Mouse (Mus musculus) lung, embryonic 14.5 days (tissue): ENCODE measurements at regions not wholly inside any gene's neighbourhood (a gene's known extent, or its start where the extent isn't known, plus 50 kb on each side); places are given as distances from the start of the nearest gene placed in this dataset.

Source experiments
- ATAC-seq: fragments of 200-750 bp; cut with Nextera tagmentation; 2 replicates; pipeline ENCODE4 v1.8.0; 2017; ENCODE audit warnings: mild to moderate bottlenecking, moderate TSS enrichment, moderate library complexity; ENCODE audit not compliant: insufficient read depth
- DNase-seq: peaks from one replicate; pipeline ENCODE4 v3.0.0-alpha.2; 2015
- H3K27ac ChIP-seq: fragments of 300-500 bp; sonication (generic); 2 replicates; pipeline ENCODE4 v1.5.1; 2014; ENCODE audit warnings: low read depth, mild to moderate bottlenecking, moderate library complexity
- H3K27me3 ChIP-seq: fragments of 300-500 bp; sonication (generic); 2 replicates; pipeline ENCODE4 v1.6.1; 2014; ENCODE audit warnings: low read length, control low read depth; ENCODE audit not compliant: insufficient read depth
- H3K36me3 ChIP-seq: fragments of 300-500 bp; sonication (generic); 2 replicates; pipeline ENCODE4 v1.6.1; 2014; ENCODE audit warnings: control low read depth; ENCODE audit not compliant: insufficient read depth
- H3K4me1 ChIP-seq: fragments of 300-500 bp; sonication (generic); 2 replicates; pipeline ENCODE4 v1.6.1; 2014; ENCODE audit warnings: antibody characterized with exemption, control low read depth; ENCODE audit not compliant: insufficient read depth
- H3K4me2 ChIP-seq: fragments of 300-500 bp; sonication (generic); 2 replicates; pipeline ENCODE4 v1.6.1; 2014; ENCODE audit warnings: mild to moderate bottlenecking
- H3K4me3 ChIP-seq: fragments of 300-500 bp; sonication (generic); 2 replicates; pipeline ENCODE4 v1.5.1; 2014; ENCODE audit warnings: low read depth, low read length
- H3K9ac ChIP-seq: fragments of 300-500 bp; sonication (generic); 2 replicates; pipeline ENCODE4 v1.6.1; 2014
- H3K9me3 ChIP-seq: fragments of 300-500 bp; sonication (generic); 2 replicates; pipeline ENCODE4 v1.6.1; 2016; ENCODE audit warnings: low read depth, low read length, control low read depth
- CTCF ChIP-seq: IDR thresholded peaks from 2 replicates; pipeline ENCODE4 v1.5.1; 2016; ENCODE audit warnings: antibody characterized with exemption, low read depth
- WGBS: fragments of 180-500 bp; shearing (Covaris S2); extraction: QIAGEN DNeasy Blood & Tissue Kit; methylation state at CpG from one replicate; pipeline ENCODE4 v1.1.7; 2014; 5-methylcytosine and 5-hydroxymethylcytosine counted together

DNA sequence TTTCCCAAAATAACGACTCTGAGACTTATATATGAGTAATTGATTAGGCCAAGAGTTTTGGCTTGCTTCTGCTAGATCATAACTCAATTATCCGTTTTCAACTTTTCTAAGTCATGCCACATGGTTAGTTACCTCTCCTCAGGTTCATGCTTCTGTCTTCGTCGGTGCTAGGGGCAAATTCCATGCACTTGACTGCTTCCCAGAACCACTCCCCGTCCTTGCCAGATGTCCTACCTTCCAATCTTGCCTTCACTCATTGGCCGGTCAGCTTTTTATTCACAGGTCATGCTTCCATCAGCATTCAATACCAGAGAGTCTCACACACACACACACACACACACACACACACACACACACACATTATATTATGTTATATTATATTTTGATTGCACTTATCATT is 66.4 kb upstream of the Arhgap32 start:
- H3K4me3 ChIP-seq, result no peak overlapping the region
- WGBS, result 80% methylated on average over 6 of the region's 6 CpGs
- no peak overlapping the region for H3K9ac ChIP-seq
- H3K27me3 ChIP-seq, result no peaks in the 10 kb centered on the region
- no peak overlapping the region for H3K27ac ChIP-seq
- DNase-seq, result no peak
- H3K4me1 ChIP-seq, result no peaks in the 10 kb centered on the region
- no peak overlapping the region for H3K4me2 ChIP-seq
- no peak for TF ChIP-seq CTCF
- no peaks in the 10 kb centered on the region for H3K9me3 ChIP-seq
- H3K36me3 ChIP-seq, result no peaks in the 10 kb centered on the region
- no peak for ATAC-seq

DNA sequence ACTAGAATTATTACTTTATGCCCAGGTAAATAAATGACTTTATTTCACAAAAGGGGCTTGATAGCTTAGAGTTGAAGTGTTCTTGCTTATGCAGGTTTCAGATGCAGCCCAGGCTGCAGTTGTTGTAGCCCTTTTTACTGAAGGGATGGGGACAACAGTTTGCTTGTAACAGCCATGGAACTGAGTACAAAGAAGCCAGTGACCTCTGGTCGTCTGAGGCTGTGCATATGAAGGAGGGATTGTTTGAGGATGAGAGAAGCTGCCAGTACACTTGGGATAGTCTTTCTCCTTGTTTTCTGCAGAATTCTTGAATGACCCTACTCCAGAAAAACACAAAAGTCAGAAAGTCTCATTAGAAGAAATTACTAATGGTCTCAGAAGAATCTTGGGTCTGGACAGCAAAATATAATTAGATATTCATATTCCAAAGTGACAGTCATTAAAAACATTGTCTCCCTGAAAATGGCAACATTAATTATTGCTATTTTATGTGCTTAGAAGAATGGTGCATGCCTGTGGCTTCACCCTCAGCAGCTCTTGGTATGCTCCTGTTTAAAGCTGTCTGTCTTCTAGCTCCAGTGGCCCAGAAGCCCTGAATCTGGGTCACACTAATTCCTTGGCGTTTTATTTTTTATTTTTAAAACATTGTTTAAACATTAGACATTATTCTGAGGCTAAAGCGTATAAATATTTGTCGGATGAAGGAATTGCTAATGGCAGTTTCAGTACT is 61.9 kb upstream of the Arhgap32 start:
- no peak overlapping the region for H3K9ac ChIP-seq
- H3K4me2 ChIP-seq, result no peak overlapping the region
- no peak for TF ChIP-seq CTCF
- H3K27ac ChIP-seq, result no peak overlapping the region
- no peak for ATAC-seq
- no peaks in the 10 kb centered on the region for H3K9me3 ChIP-seq
- no peak overlapping the region for H3K4me3 ChIP-seq
- whole genome bisulfite sequencing, result 40% methylated on average over 4 of the region's 4 CpGs
- DNase-seq, result no peak
- H3K4me1 ChIP-seq, result no peaks in the 10 kb centered on the region
- no peaks in the 10 kb centered on the region for H3K36me3 ChIP-seq
- H3K27me3 ChIP-seq, result no peaks in the 10 kb centered on the region

DNA sequence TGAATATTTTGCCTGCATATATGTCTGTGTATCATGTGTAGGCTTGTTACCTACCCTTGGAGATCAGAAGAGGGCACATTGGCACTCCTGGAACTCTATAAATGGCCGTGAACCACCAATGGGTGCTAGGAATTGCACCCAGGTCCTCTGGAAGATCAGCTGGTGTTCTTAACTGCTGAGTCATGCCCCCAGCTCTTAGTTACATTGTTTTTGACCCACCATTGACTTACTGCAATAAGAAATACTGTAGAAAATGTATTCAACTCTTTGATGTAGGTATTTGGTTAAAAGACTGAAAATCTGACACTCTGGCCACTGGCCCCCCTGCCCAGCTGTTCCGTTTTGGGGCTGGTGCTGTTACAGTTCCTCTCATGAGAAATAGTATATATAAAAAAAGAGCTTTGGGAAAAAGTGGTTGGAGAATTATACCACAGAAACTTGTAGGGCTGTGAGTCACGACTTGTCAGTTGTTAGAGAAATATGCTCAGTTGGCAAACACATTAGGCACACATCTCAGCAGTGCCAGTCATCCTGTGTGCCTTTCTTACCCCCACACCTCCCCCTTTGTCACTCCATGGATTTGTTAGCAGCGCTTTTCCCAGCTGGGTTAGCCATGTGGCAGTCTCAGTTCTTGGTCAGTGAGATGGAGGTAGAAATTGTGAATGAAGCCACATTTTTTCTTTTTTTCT is 58.4 kb upstream of the Arhgap32 start:
- DNase-seq, result no peak
- 74% methylated on average over 4 of the region's 4 CpGs for WGBS
- no peak overlapping the region for H3K4me2 ChIP-seq
- no peak overlapping the region for H3K27ac ChIP-seq
- no peaks in the 10 kb centered on the region for H3K9me3 ChIP-seq
- H3K4me3 ChIP-seq, result no peak overlapping the region
- H3K27me3 ChIP-seq, result no peaks in the 10 kb centered on the region
- ATAC-seq, result no peak
- no peak overlapping the region for H3K9ac ChIP-seq
- no peaks in the 10 kb centered on the region for H3K4me1 ChIP-seq
- no peak for TF ChIP-seq CTCF
- H3K36me3 ChIP-seq, result no peaks in the 10 kb centered on the region

DNA sequence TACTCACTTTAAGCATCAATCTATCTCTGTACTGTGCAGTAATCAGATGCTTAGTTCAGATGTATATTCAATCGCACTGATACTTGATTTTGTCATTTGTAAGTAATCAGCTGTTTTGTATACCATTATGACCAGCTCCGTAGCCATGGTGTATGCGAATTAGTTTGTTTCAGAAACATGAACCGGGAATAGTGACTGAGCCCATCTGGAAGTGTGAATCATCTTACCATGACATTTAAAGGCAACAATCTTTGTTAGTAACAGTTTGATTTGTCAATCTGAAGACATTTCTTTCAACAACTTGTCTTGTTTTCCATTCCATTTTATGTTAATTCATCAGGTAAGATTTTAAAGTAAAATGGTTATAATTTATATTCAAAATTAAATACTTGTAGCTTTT is 53.2 kb upstream of the Arhgap32 start:
- Histone ChIP-seq H3K9me3 (no peaks in the 10 kb centered on the region), H3K4me1 (no peaks in the 10 kb centered on the region), H3K9ac (no peak overlapping the region), H3K4me3 (no peak overlapping the region), H3K27me3 (no peaks in the 10 kb centered on the region), H3K36me3 (no peaks in the 10 kb centered on the region), H3K27ac (no peak overlapping the region), H3K4me2 (no peak overlapping the region)
- ATAC-seq (no peak), DNase-seq (no peak)
- WGBS, result 78% methylated on average over 4 of the region's 4 CpGs
- TF ChIP-seq CTCF, result no peak

DNA sequence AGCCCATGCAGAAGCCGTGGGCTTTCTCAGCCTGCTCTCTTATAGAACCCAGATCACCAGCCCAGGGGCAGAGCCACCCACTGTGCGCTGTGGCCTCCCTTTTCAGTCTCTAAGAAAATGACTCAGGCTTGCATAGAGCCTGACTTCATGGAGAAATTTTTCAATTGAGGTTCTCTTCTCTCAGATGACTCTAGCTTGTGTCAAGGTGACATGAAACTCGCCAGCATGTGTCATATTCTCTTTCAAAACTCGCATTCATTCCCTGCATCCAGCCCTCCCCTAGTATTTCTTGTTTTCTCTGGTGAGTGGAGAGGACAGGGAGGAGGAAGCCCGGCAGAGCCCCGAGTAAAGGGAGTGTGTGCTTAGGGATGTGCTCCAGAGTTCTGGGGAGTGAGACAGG is 52.4 kb upstream of the Arhgap32 start:
- no peaks in the 10 kb centered on the region for H3K36me3 ChIP-seq
- H3K4me3 ChIP-seq, result no peak overlapping the region
- TF ChIP-seq CTCF, result no peak
- H3K27me3 ChIP-seq, result no peaks in the 10 kb centered on the region
- H3K9ac ChIP-seq, result no peak overlapping the region
- no peak overlapping the region for H3K4me2 ChIP-seq
- H3K4me1 ChIP-seq, result no peaks in the 10 kb centered on the region
- DNase-seq, result no peak
- no peak for ATAC-seq
- no peaks in the 10 kb centered on the region for H3K9me3 ChIP-seq
- no peak overlapping the region for H3K27ac ChIP-seq
- 57% methylated on average over 6 of the region's 6 CpGs for WGBS

DNA sequence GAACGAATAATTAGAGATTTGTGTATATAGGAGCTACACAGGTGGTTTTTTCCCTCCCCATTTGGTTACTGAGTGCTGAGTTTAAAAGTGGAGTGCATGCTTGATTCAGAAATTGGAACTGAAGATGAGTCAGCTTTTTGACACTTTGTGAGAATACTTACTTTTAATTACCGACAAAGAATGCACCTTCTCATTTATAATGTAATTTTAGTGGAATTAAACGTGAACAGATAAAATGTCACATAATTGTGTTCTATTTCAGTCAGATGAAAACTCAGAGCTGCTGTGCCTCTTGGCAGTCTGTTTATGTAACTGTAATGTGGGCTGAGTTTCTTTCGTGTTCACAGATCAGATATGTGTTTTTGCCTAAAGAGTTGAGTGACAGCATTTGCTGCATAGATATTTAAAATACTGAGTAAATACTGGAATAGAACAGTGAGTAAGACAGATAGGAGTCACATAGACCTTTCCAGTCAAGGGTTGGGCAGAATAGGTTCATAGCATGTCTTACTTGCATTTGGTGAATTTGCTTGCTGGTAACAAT is 51.9 kb upstream of the Arhgap32 start:
- no peak overlapping the region for H3K27ac ChIP-seq

More for the DNA sequence above, 51.9 kb upstream of the Arhgap32 start:
- Histone ChIP-seq H3K9ac (no peak overlapping the region), H3K4me1 (no peaks in the 10 kb centered on the region), H3K36me3 (no peaks in the 10 kb centered on the region), H3K4me3 (no peak overlapping the region), H3K27me3 (no peaks in the 10 kb centered on the region), H3K9me3 (no peaks in the 10 kb centered on the region), H3K4me2 (no peak overlapping the region)
- ATAC-seq, result no peak
- DNase-seq, result no peak
- 70% methylated on average over 4 of the region's 4 CpGs for WGBS
- no peak for TF ChIP-seq CTCF
